Mouse (Mus musculus): ENCODE results near the gene Mettl7a3. TPM values are rescaled to one million over a fixed set of nuclear protein-coding genes. Genes with fewer than 3 reads are reported as not detected.
"Not testable (repeated sequence)": the region's sequence is repeated elsewhere in the genome, so short reads cannot be mapped to it uniquely, and the experiment has no call there.

Mettl7a3 gene
- polyA plus RNA-seq, 1 experiment = not detected

DNA sequence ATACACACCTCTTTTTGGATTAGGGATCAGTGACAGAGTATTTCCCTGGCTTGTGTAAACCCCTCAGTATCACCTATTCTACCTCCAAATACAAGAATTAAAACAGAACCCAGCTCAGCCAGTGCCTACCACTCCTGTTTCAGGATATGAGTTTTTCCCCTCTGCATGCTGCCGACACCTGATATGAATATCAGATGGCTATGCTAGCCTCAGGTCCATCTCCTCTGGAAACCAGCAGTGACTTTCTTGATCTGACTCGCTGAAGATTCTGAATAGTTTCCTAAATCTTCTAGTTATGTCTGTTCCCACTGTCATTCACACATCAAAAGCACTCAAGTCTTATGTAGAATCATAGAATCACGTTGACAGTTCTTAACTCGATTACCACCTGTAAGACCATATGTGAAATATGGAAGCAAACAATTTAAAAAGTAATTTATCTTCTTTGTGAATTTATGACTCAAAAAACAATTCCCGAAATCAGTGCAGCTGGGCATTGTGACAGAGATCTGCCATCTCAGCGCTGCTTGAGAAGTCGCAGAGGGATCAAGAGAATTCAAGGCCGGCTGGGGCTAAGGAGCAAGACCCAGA is 31.2 kb upstream of the Mettl7a3 start:
- TF ChIP-seq POLR2A (IDR thresholded peaks at IDR 0.05; ENCODE audit: control insufficient read depth, low read depth, low read length) = no peak
- no peak for TF ChIP-seq CTCF (IDR thresholded peaks at IDR 0.05; ENCODE audit: control insufficient read depth, insufficient read depth, insufficient replicate concordance, low read depth, low read length)
- H3K27ac ChIP-seq (ENCODE audit: control insufficient read depth, insufficient read depth, low read depth, low read length) = peak overlapping the region; percentile 87; the same call in 1 of the 2 replicates
- H3K27me3 ChIP-seq (ENCODE audit: control insufficient read depth, insufficient read depth, low read length) = no peaks in the 10 kb centered on the region
- no peaks in the 10 kb centered on the region for H3K36me3 ChIP-seq (ENCODE audit: control insufficient read depth, insufficient read depth, low read length)
- H3K4me3 ChIP-seq (ENCODE audit: control insufficient read depth, low read depth, low read length) = no peak overlapping the region; the same call in 1 of the 2 replicates
- H3K4me1 ChIP-seq (ENCODE audit: control insufficient read depth, insufficient read depth, low read length) = peaks cover 15% of the 10 kb centered on the region

DNA sequence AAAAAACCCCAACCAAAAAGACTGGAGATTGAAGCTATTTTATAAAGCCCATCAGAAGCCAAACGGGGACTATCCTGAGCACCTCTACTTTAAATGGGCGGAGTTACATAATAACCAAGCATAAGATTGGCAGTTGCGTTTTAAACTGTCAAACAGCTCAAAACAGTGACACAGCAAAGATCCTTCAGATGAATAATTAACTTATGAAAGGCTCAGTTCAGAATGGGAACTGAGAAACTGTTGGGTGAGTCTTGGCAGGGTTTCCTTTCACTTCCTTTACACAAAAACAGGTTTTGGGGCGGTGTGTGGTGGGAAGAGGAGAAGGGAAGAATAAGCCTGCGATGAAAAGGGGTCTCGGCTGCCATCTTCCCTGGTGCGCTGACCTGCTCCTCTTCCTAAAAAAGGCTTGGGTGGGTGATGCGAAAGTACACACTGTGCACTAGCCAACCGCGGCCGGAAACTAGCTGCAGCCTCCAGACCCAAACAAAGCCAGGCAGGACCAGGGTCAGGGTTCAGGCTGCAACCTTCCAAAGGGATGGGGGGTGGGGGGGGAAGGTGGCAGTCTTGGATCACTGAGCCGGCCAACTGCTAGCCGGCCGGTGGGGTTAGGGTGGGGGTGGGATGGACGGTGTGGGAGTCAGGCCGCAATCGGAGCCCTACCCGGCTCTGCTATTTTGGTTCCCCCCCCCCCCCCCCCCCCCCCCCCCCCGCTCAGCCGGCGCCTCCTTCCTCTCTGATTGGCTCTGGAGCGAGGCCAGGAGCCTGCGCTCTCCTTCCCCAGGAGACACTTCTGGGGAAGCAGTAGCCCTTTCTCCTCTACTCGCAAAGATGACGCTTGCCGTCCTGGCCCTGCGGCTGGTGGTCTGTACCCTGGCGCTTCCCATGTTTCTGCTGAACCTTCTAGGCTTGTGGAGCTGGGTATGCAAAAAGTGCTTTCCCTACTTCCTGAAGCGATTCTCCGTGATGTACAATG is 30.4 kb upstream of the Mettl7a3 start, which contains the start of gene Mettl7a1:
Mettl7a1 (plus strand) TSS at position 122 of the 973 bp plus-strand sequence.
- H3K27me3 ChIP-seq (ENCODE audit: control insufficient read depth, insufficient read depth, low read length) = no peaks in the 10 kb centered on the region
- peak within 1 kb of the TSS; percentile 84 for H3K4me3 ChIP-seq (ENCODE audit: control insufficient read depth, low read depth, low read length)
- TF ChIP-seq POLR2A (IDR thresholded peaks at IDR 0.05; ENCODE audit: control insufficient read depth, low read depth, low read length) = peak; percentile 25
- TF ChIP-seq CTCF (IDR thresholded peaks at IDR 0.05; ENCODE audit: control insufficient read depth, insufficient read depth, insufficient replicate concordance, low read depth, low read length) = no peak

GRCm38 (mm10) chr15:100306201-100306600 is 28.5 kb upstream of the Mettl7a3 start:
- Histone ChIP-seq H3K4me3 (ENCODE audit: control insufficient read depth, low read depth, low read length) (no peak overlapping the region), H3K27me3 (ENCODE audit: control insufficient read depth, insufficient read depth, low read length) (no peaks in the 10 kb centered on the region), H3K27ac (ENCODE audit: control insufficient read depth, insufficient read depth, low read depth, low read length) (no peak overlapping the region), H3K36me3 (ENCODE audit: control insufficient read depth, insufficient read depth, low read length) (no peaks in the 10 kb centered on the region), H3K4me1 (ENCODE audit: control insufficient read depth, insufficient read depth, low read length) (peaks cover 15% of the 10 kb centered on the region)
- TF ChIP-seq POLR2A (IDR thresholded peaks at IDR 0.05; ENCODE audit: control insufficient read depth, low read depth, low read length) (no peak), CTCF (IDR thresholded peaks at IDR 0.05; ENCODE audit: control insufficient read depth, insufficient read depth, insufficient replicate concordance, low read depth, low read length) (no peak)

More for the DNA sequence above, 30.4 kb upstream of the Mettl7a3 start, which contains the start of gene Mettl7a1:
- Histone ChIP-seq H3K27ac (ENCODE audit: control insufficient read depth, insufficient read depth, low read depth, low read length) (peak within 1 kb of the TSS; percentile 87), H3K36me3 (ENCODE audit: control insufficient read depth, insufficient read depth, low read length) (no peaks in the 10 kb centered on the region), H3K4me1 (ENCODE audit: control insufficient read depth, insufficient read depth, low read length) (peaks cover 15% of the 10 kb centered on the region)

- H3K27me3 ChIP-seq (ENCODE audit: control insufficient read depth, insufficient read depth, low read length); H3K36me3 ChIP-seq (ENCODE audit: control insufficient read depth, insufficient read depth, low read length); H3K4me1 ChIP-seq (ENCODE audit: control insufficient read depth, insufficient read depth, low read length); H3K27ac ChIP-seq (ENCODE audit: control insufficient read depth, insufficient read depth, low read depth, low read length); H3K4me3 ChIP-seq (ENCODE audit: control insufficient read depth, low read depth, low read length): not testable (repeated sequence)
- peak; percentile 17; the same call in 1 of the 2 replicates for TF ChIP-seq CTCF (IDR thresholded peaks at IDR 0.05; ENCODE audit: control insufficient read depth, insufficient read depth, insufficient replicate concordance, low read depth, low read length)
Observed at GRCm38 (mm10) chr15:100307438-100308096, 27.2 kb upstream of the Mettl7a3 start.

DNA sequence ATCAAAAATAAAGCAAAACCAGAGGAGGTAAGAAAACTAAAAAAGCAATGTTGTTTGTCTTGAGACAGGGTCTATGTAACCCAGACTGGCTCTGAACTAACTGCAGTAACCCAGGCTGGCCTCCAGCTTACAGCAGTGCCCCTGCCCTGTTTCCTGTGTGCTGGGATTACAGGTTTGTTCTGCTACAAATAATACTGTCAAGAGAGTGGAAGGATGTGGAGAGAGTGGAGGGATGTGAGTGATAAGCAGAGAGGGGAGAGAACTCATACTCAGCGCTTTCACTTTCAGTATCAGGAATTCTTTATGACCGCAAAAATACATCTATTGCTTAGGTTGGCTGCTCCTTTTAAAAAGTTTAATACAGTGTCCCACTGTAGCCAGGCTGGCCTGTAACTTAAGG is 22.4 kb upstream of the Mettl7a3 start:
- Histone ChIP-seq H3K4me1 (ENCODE audit: control insufficient read depth, insufficient read depth, low read length) (no peaks in the 10 kb centered on the region), H3K27ac (ENCODE audit: control insufficient read depth, insufficient read depth, low read depth, low read length) (no peak overlapping the region), H3K4me3 (ENCODE audit: control insufficient read depth, low read depth, low read length) (no peak overlapping the region), H3K27me3 (ENCODE audit: control insufficient read depth, insufficient read depth, low read length) (no peaks in the 10 kb centered on the region), H3K36me3 (ENCODE audit: control insufficient read depth, insufficient read depth, low read length) (no peaks in the 10 kb centered on the region)
- TF ChIP-seq POLR2A (IDR thresholded peaks at IDR 0.05; ENCODE audit: control insufficient read depth, low read depth, low read length) (no peak), CTCF (IDR thresholded peaks at IDR 0.05; ENCODE audit: control insufficient read depth, insufficient read depth, insufficient replicate concordance, low read depth, low read length) (no peak)

DNA sequence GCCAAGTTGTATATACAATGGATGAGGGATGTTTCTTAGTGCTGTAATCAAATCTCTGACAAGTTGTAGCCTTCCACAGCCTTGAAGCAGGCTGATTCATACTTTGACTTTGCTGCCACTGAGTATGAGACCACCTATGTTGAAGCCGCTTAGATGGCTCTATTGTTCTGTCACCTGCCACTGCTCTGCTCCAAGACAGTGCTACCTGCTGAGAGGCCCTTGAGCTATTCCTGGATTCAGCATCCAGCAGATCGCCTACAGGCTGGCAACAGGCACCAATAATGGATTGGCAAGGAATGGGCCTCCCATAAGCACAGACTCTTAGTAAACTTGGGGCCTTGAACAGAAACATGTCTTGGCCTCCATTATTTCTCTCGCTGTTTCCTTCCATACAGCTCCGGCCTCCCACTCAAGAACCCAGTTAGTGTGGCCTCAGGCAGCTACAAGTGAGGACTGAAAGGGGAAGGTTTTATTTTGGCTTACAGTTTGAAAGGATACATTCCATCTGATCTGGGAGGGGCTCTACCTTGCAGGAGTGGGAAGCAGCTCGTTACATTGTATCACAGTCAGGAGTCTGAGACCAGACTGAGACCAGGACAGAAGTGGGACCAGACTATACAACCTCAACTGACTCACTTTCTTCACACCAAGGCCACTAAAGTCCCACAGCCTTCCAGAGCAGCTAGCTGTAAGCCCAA is 20.1 kb upstream of the Mettl7a3 start:
- H3K4me3 ChIP-seq (ENCODE audit: control insufficient read depth, low read depth, low read length) = no peak overlapping the region
- no peak for TF ChIP-seq POLR2A (IDR thresholded peaks at IDR 0.05; ENCODE audit: control insufficient read depth, low read depth, low read length)
- no peak for TF ChIP-seq CTCF (IDR thresholded peaks at IDR 0.05; ENCODE audit: control insufficient read depth, insufficient read depth, insufficient replicate concordance, low read depth, low read length)
- no peak overlapping the region for H3K27ac ChIP-seq (ENCODE audit: control insufficient read depth, insufficient read depth, low read depth, low read length)
- H3K27me3 ChIP-seq (ENCODE audit: control insufficient read depth, insufficient read depth, low read length) = no peaks in the 10 kb centered on the region
- no peaks in the 10 kb centered on the region for H3K36me3 ChIP-seq (ENCODE audit: control insufficient read depth, insufficient read depth, low read length)
- H3K4me1 ChIP-seq (ENCODE audit: control insufficient read depth, insufficient read depth, low read length) = no peaks in the 10 kb centered on the region

GRCm38 (mm10) chr15:100318014-100318671 is 16.6 kb upstream of the Mettl7a3 start:
- not testable (repeated sequence) for H3K4me1 ChIP-seq (ENCODE audit: control insufficient read depth, insufficient read depth, low read length); H3K27me3 ChIP-seq (ENCODE audit: control insufficient read depth, insufficient read depth, low read length); H3K36me3 ChIP-seq (ENCODE audit: control insufficient read depth, insufficient read depth, low read length); H3K27ac ChIP-seq (ENCODE audit: control insufficient read depth, insufficient read depth, low read depth, low read length); H3K4me3 ChIP-seq (ENCODE audit: control insufficient read depth, low read depth, low read length)
